12 mouse cellular contexts compared by ENCODE assay signal in the genomic region with DNA sequence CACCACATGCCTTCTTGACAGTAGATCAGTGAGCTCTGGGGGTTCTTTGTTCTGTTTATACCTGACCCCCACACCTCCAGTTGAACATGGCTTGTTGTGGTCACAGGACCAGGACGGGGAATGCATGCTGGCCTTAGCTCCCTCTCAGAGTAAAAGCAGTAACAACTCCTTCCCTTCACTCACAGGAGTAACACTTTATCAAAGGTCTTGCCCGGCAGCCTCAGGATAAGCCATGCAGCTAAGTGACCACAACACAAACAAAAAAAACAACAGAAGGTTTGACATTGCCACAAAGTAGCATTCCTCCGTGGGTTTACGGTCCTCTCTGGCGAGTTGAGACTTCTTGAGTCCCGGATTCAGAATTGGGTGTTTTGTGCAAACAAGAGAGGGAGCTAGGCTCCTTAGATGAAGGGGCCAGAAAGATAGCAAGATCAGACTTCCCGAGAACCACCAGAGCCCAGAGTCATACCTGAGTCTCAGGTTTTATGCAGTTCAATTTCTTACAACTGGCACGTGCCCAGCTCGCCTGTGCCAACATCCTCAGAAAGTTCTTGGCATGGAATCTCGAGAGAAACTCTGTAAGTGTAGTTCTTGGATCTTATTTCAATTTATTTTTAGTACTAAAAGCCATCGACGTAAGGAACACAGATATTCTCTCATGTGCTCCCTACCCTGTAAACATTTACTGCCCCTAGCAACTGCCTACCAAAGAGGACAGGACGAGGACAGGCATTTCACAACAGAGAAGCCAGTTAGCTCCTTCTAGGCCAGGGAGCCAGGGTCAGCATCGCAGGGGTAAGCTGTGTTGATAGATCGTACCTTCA. TPM values are rescaled to one million over a fixed set of nuclear protein-coding genes. Genes with fewer than 3 reads are reported as not detected.
DNase-seq lines count a peak whose midpoint lies in the region; ATAC-seq and TF ChIP-seq lines count a peak whose summit lies in the region.
"Had no signal": no experiment of that assay in that cellular context is flagged by ENCODE, and none has a peak within 500 bp of the region (broad histone marks: within the 10 kb centered on the region; RNA-seq: fewer than 3 reads in every experiment).

No protein-coding gene starts in this region.

- no peak for TF ChIP-seq EP300 in heart, postnatal 0 days (IDR thresholded peaks at IDR 0.05; ENCODE audit: low read depth)

- H3K4me1 ChIP-seq in heart, postnatal 0 days (ENCODE audit: control insufficient read depth, insufficient read depth) = peaks cover 30% of the 10 kb centered on the region
- peaks cover 8% of the 10 kb centered on the region; the same call in 1 of the 2 replicates for H3K4me1 ChIP-seq in kidney, embryonic 16.5 days (ENCODE audit: insufficient read depth, low read length)

- peak overlapping the region; percentile 23; the same call in 1 of the 2 replicates for H3K9ac ChIP-seq in heart, postnatal 0 days (replicated peaks; ENCODE audit: low read depth, low read length)
- H3K9ac ChIP-seq in kidney, embryonic 16.5 days (replicated peaks; ENCODE audit: low read length) = no peak overlapping the region

- H3K4me2 ChIP-seq in heart, postnatal 0 days (ENCODE audit: low read depth, low read length) = no peak overlapping the region
- no peak overlapping the region for H3K4me2 ChIP-seq in kidney, embryonic 16.5 days (replicated peaks; ENCODE audit: low read depth, low read length)

- ATAC-seq in heart, postnatal 0 days (ENCODE audit: insufficient read depth, low read depth) = peak; percentile 72
- no peak for ATAC-seq in kidney, embryonic 16.5 days (ENCODE audit: low FRiP score, low TSS enrichment)
- ATAC-seq: forebrain, embryonic 14.5 days had no signal

- no peak for TF ChIP-seq CTCF in heart, postnatal 0 days (IDR thresholded peaks at IDR 0.05; ENCODE audit: low read depth)

- no peak overlapping the region for H3K4me3 ChIP-seq in heart, postnatal 0 days (ENCODE audit: low read depth, low read length)
- H3K4me3 ChIP-seq in kidney, embryonic 16.5 days (ENCODE audit: low read length) = no peak overlapping the region

- no peaks in the 10 kb centered on the region for H3K36me3 ChIP-seq in heart, postnatal 0 days (replicated peaks; ENCODE audit: control insufficient read depth, insufficient read depth, low read length)
- H3K36me3 ChIP-seq in kidney, embryonic 16.5 days (ENCODE audit: insufficient read depth, low read length) = no peaks in the 10 kb centered on the region

- intact Hi-C loops in left cerebral cortex, postnatal 14 days (cut with DNase I) = no loop called here

- 40% methylated on average over 15 of the region's 15 CpGs for WGBS in heart, postnatal 0 days
- 80% methylated on average over 15 of the region's 15 CpGs for WGBS in kidney, embryonic 16.5 days

- DNase-seq in left cerebral cortex, postnatal 14 days (ENCODE audit: low spot score in 2 of 2) = peak; percentile 12 to 54
- no peak for DNase-seq in left cerebral cortex, adult 18-20 months (ENCODE audit: low spot score in 2 of 2)
- DNase-seq in fibroblast of lung, adult 2 months (ENCODE audit: low read depth) = peak; percentile 40
- DNase-seq in heart, postnatal 0 days (ENCODE audit: low spot score) = peak; percentile 80
- peak; percentile 87 for DNase-seq in lung, postnatal 25 days (ENCODE audit: low spot score)
- no peak for DNase-seq in thymus, postnatal 4 days
- DNase-seq in layer of hippocampus, postnatal 10 days (ENCODE audit: low spot score in 2 of 2) = no peak

- no peaks in the 10 kb centered on the region for H3K27me3 ChIP-seq in heart, postnatal 0 days (ENCODE audit: control insufficient read depth, insufficient read depth, low read length)
- H3K27me3 ChIP-seq in kidney, embryonic 16.5 days (ENCODE audit: insufficient read depth, low read length) = no peaks in the 10 kb centered on the region

- H3K9me3 ChIP-seq in heart, postnatal 0 days (replicated peaks; ENCODE audit: control insufficient read depth, low read length) = no peaks in the 10 kb centered on the region
- no peaks in the 10 kb centered on the region for H3K9me3 ChIP-seq in kidney, embryonic 16.5 days (ENCODE audit: low read length)

- peak overlapping the region; percentile 73 for H3K27ac ChIP-seq in heart, postnatal 0 days (ENCODE audit: low read depth)
- H3K27ac ChIP-seq in kidney, embryonic 16.5 days (ENCODE audit: low read length) = no peak overlapping the region

RNA-seq across cellular contexts. Expression of gene 2610028H24Rik, which starts 1.3 kb away (rescaled TPM):
- not detected for total RNA-seq in left cerebral cortex, postnatal 14 days (2021)
- not detected for total RNA-seq in left cerebral cortex, adult 18-20 months (2021)
- not detected in 2 replicates for total RNA-seq in heart, postnatal 0 days (2014; rRNA removed; ENCODE audit: low replicate concordance)
- polyA plus RNA-seq in heart, postnatal 0 days (2015; fragmentation: Nextera tagmentation; extraction: Ambion mirVana) = 0.47 TPM in 1 of 2 replicates, not detected in the other
- not detected for total RNA-seq in layer of hippocampus, postnatal 10 days (2021)
- not detected in 2 replicates for polyA plus RNA-seq in kidney, embryonic 16.5 days (2015; fragmentation: Nextera tagmentation; extraction: Ambion mirVana)
- total RNA-seq: liver, adult 2 months; monocyte, adult 5-6 weeks had no signal
- polyA plus RNA-seq: brain, embryonic 14.5 days; forebrain, embryonic 14.5 days; liver, adult 2 months had no signal

RNA-seq across cellular contexts. Expression of gene Pcnt, which starts 5.0 kb away (rescaled TPM):
- 10 to 100 TPM; 15.1 to 16.5 TPM for total RNA-seq in left cerebral cortex, postnatal 14 days (2021)
- 10 to 100 TPM; 22.2 to 29.9 TPM for total RNA-seq in left cerebral cortex, adult 18-20 months (2021)
- total RNA-seq in heart, postnatal 0 days (2014; rRNA removed; ENCODE audit: low replicate concordance) = 17.6 and 39.4 TPM in 2 replicates
- 9.0 and 9.5 TPM in 2 replicates for polyA plus RNA-seq in heart, postnatal 0 days (2015; fragmentation: Nextera tagmentation; extraction: Ambion mirVana)
- total RNA-seq in layer of hippocampus, postnatal 10 days (2021) = 10 to 100 TPM; 14.6 to 15.8 TPM
- 15.3 and 18.0 TPM in 2 replicates for polyA plus RNA-seq in kidney, embryonic 16.5 days (2015; fragmentation: Nextera tagmentation; extraction: Ambion mirVana)

RNA-seq across cellular contexts. Expression of gene AC141477.1, which starts 7.4 kb away (rescaled TPM):
- total RNA-seq in left cerebral cortex, postnatal 14 days (2021) = not detected
- total RNA-seq in left cerebral cortex, adult 18-20 months (2021) = not detected
- not detected in 2 replicates for total RNA-seq in heart, postnatal 0 days (2014; rRNA removed; ENCODE audit: low replicate concordance)
- polyA plus RNA-seq in heart, postnatal 0 days (2015; fragmentation: Nextera tagmentation; extraction: Ambion mirVana) = 1.6 TPM in 1 of 2 replicates, not detected in the other
- total RNA-seq in layer of hippocampus, postnatal 10 days (2021) = not detected
- polyA plus RNA-seq in kidney, embryonic 16.5 days (2015; fragmentation: Nextera tagmentation; extraction: Ambion mirVana) = 2.6 TPM in 1 of 2 replicates, not detected in the other
- total RNA-seq: liver, adult 2 months had no signal
- polyA plus RNA-seq: brain, embryonic 14.5 days; forebrain, embryonic 14.5 days; liver, adult 2 months had no signal

RNA-seq across cellular contexts. Expression of gene Mcm3ap, which starts 21.1 kb away (rescaled TPM):
- total RNA-seq in left cerebral cortex, postnatal 14 days (2021) = 10 to 100 TPM; 50.4 to 57.9 TPM
- 10 to 100 TPM; 51.7 to 53.7 TPM for total RNA-seq in left cerebral cortex, adult 18-20 months (2021)
- 42.0 and 58.6 TPM in 2 replicates for total RNA-seq in heart, postnatal 0 days (2014; rRNA removed; ENCODE audit: low replicate concordance)
- 28.6 and 30.9 TPM in 2 replicates for polyA plus RNA-seq in heart, postnatal 0 days (2015; fragmentation: Nextera tagmentation; extraction: Ambion mirVana)
- 10 to 100 TPM; 47.0 to 49.1 TPM for total RNA-seq in layer of hippocampus, postnatal 10 days (2021)
- 50.2 and 61.3 TPM in 2 replicates for polyA plus RNA-seq in kidney, embryonic 16.5 days (2015; fragmentation: Nextera tagmentation; extraction: Ambion mirVana)

RNA-seq across cellular contexts. Expression of gene Ybey, which starts 21.3 kb away (rescaled TPM):
- total RNA-seq in left cerebral cortex, postnatal 14 days (2021) = 1 to 10 TPM; 2.7 to 4.2 TPM
- 1 to 10 TPM; 4.5 TPM for total RNA-seq in left cerebral cortex, adult 18-20 months (2021)
- total RNA-seq in heart, postnatal 0 days (2014; rRNA removed; ENCODE audit: low replicate concordance) = 3.0 and 6.3 TPM in 2 replicates
- polyA plus RNA-seq in heart, postnatal 0 days (2015; fragmentation: Nextera tagmentation; extraction: Ambion mirVana) = 4.5 TPM in 2 replicates
- total RNA-seq in layer of hippocampus, postnatal 10 days (2021) = 1 to 10 TPM; 3.5 to 3.7 TPM
- polyA plus RNA-seq in kidney, embryonic 16.5 days (2015; fragmentation: Nextera tagmentation; extraction: Ambion mirVana) = 7.5 and 7.6 TPM in 2 replicates

Comparison
In these comparisons a context has a peak if more than half of its experiments do, and no peak if none do; other contexts are left out.
1. DNase-seq: peak in left cerebral cortex, postnatal 14 days (2 of 2), fibroblast of lung, adult 2 months (single experiment), heart, postnatal 0 days (single experiment) and lung, postnatal 25 days (single experiment); none in left cerebral cortex, adult 18-20 months (0 of 2), thymus, postnatal 4 days (single experiment) and layer of hippocampus, postnatal 10 days (0 of 2).